Mouse (Mus musculus) kidney, adult 11 months (tissue): ENCODE results near the gene Satl1.
"Not testable (repeated sequence)": the region's sequence is repeated elsewhere in the genome, so short reads cannot be mapped to it uniquely, and the experiment has no call there.

Experiments
- DNase-seq: peaks from one replicate; pipeline ENCODE4 v3.0.0; 2022

The Satl1 gene

GRCm38 (mm10) chrX:112406679-112407078 is at the start of gene Satl1:
Gene Satl1, minus strand, starts transcription at chrX:112406779.
- no peak for DNase-seq

DNA sequence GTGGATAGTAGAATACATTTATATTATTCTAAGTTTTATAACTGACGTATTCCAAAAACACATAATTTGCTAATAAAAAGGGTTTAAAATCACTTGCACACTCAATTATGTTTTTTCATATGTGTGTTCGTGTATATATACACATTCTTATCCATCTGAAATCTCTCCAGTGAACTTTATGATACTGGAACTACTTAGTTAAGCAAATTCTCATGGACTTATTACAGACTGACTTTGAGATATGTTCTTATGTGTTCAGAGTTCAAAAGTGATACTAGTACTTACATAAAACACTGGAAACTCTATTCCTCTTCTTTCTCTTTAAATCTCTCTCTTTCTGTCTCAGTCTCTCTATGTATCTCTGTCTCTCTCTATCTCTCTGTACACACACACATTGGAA is 31.5 kb upstream of the Satl1 start:
- DNase-seq: no peak

DNA sequence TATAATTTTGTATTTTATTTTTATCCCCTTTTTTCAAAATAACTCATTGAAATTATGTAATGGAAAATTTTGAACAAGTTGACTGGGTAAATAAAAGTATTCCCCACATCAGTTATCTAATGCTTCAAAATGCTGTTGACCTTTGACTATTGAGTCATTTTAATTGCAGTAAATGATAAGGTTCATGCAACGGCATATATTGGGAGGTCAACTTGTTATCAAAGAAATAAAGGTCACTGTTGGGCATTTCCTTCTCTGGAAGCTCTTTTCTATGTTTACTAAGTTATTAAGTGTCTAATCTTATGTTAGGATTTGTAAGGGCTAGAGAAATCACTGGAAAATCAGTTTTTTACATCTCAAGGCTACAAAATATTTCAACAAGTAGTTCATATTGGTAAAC is 31.0 kb upstream of the Satl1 start:
- no peak for DNase-seq

- not testable (repeated sequence) for DNase-seq
Observed at GRCm38 (mm10) chrX:112422998-112423397, 16.4 kb upstream of the Satl1 start.

- DNase-seq: no peak
Observed at GRCm38 (mm10) chrX:112412309-112412708, 5.7 kb upstream of the Satl1 start.

GRCm38 (mm10) chrX:112370577-112371410 is 35.8 kb downstream of the Satl1 start:
- peak; percentile 59 for DNase-seq

- no peak for DNase-seq
Observed at GRCm38 (mm10) chrX:112368426-112368825, 38.2 kb downstream of the Satl1 start.

DNA sequence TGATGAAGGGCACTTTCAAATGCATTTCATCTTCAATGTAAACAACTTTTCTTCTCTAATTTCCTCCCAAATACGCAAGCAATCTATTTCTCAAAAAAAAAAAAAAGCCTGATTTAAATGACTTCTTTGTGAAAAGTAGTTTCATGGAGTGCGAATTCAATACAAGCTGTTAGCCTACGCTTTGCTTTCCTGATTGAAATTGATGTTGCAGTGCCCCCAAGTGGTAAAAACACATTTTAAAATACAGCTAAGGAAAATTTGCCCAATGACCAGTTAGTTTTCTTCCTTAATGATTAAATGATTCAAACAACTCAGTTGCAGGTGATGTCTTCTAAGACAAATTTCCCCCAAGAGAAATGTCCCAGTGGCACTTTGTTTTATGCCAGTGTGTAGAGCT is 58.2 kb downstream of the Satl1 start:
- no peak for DNase-seq

- DNase-seq: no peak
Observed at GRCm38 (mm10) chrX:112347467-112348394, 58.8 kb downstream of the Satl1 start.

DNA sequence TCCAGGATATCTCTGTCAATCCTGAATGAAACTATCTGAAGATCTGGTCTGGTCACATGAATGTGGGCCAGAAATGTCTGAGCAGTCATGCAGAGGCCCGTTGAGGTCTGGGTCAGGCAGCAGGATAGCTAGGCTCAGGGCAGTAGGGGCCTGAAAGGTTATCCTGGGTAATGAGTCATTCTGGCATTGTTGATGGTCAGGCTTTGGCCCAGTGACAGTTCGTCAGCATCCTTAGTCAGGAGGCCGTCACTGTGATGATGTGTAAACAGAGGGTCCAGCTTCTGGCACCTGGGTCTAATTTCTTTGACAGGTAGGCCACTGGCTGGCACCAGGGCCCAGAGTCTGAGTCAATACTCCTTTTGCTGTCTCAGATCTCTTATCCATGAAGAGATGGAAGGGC is 67.1 kb downstream of the Satl1 start:
- DNase-seq: no peak
